Mouse (Mus musculus) megakaryocyte, embryonic 14.5 days (primary cell): ENCODE results near the gene Mpzl3. TPM values are rescaled to one million over a fixed set of nuclear protein-coding genes. Genes with fewer than 3 reads are reported as not detected.

Experiments used
- H3K27me3 ChIP-seq: replicated peaks from 2 replicates; pipeline ENCODE3; 2012; ENCODE audit warnings: inconsistent platforms
- H3K36me3 ChIP-seq: replicated peaks from 2 replicates; pipeline ENCODE3; 2012; ENCODE audit warnings: low read length, inconsistent platforms, mixed read lengths
- H3K4me1 ChIP-seq: 2 replicates; pipeline ENCODE4 v1.6.1; 2012; ENCODE audit warnings: inconsistent platforms
- H3K4me3 ChIP-seq: replicated peaks from 2 replicates; pipeline ENCODE3; 2012; ENCODE audit warnings: moderate library complexity, mild to moderate bottlenecking, inconsistent platforms
- H3K9me3 ChIP-seq: 2 replicates; pipeline ENCODE4 v1.6.1; 2012; ENCODE audit warnings: inconsistent platforms
- FLI1 ChIP-seq: IDR thresholded peaks from 2 replicates; pipeline ENCODE4 v1.6.1; 2012; ENCODE audit warnings: low read length, inconsistent platforms, mixed read lengths
- GATA1 ChIP-seq: IDR thresholded peaks from 3 replicates; pipeline ENCODE4 v1.6.1; 2012; ENCODE audit warnings: mixed read lengths, low read length, inconsistent platforms, borderline replicate concordance
- polyA plus RNA-seq: library from polyadenylated mRNA; stranded (reverse); fragments of >175 nt; gene quantifications from 2 replicates; pipeline ENCODE4 v1.2.3, GENCODE M21; 2012; ENCODE audit warnings: low replicate concordance; ENCODE audit not compliant: insufficient read depth

Mpzl3 gene
- polyA plus RNA-seq, 1 experiment, result not detected

DNA sequence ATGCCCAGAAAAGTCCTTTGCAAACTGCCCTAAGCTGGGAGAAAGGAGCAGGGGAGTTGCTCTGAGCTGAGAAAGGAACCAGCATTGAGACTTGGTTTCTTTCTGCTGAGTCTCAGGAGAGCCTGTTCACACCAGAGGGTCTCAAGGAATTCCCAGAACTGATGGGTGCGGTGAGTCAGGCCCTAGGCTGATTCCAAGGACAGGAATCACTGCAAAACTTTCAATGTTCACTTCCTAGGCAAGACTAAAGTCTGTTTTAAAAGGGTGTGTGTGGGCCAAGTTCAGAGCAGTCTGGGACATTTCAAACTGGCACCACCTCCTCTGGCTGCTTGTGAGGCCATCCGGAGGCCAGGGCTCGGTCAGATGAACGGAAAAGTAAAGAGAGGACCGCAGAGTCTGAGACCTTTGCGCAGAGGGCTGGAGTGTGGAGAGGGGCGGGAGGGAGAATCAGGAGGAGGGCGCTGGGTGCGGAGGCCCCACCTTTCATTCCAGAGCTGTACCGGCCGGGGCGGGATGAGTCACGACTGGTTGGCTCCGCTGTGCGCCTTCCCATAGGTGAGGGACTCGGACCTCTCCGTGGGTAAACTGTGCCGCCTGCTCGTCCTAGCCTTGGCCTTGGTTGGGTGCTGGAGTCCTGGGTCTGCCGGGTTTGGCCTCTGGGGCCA, 12.8 kb upstream of the Mpzl3 start:
- H3K27me3 ChIP-seq, result peaks cover 83% of the 10 kb centered on the region
- H3K9me3 ChIP-seq, result no peaks in the 10 kb centered on the region
- no peak for TF ChIP-seq FLI1
- no peak for TF ChIP-seq GATA1
- no peaks in the 10 kb centered on the region for H3K36me3 ChIP-seq
- no peak overlapping the region for H3K4me3 ChIP-seq
- peaks cover 17% of the 10 kb centered on the region for H3K4me1 ChIP-seq

- Histone ChIP-seq H3K4me3 (no peak overlapping the region), H3K9me3 (no peaks in the 10 kb centered on the region), H3K27me3 (peaks cover 81% of the 10 kb centered on the region), H3K4me1 (peaks cover 17% of the 10 kb centered on the region), H3K36me3 (no peaks in the 10 kb centered on the region)
- TF ChIP-seq GATA1 (no peak), FLI1 (no peak)
These were observed 12.0 kb upstream of the Mpzl3 start for GRCm38 (mm10) chr9:45042947-45043346.

DNA sequence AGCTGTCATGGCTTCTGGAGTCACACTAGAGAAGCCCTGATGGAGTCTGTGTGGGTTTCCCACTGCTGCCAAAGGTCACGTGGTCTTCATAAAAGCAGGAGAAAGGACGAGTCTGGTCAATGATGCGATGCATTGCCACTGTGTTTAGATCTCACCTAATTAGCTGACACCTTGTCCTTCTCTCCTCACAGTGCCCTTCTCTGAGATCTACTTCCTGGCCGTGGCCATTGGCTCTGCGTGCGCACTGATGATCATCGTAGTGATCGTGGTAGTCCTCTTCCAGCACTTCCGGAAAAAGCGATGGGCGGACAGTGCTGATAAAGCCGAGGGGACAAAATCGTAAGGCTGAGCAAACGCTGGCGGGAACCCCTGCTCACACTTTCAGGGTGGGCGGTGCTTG, 8.0 kb upstream of the Mpzl3 start:
- Histone ChIP-seq H3K4me3 (peak overlapping the region; percentile 9), H3K36me3 (no peaks in the 10 kb centered on the region)
- TF ChIP-seq GATA1 (no peak), FLI1 (no peak)

GRCm38 (mm10) chr9:45048511-45048910, 6.5 kb upstream of the Mpzl3 start:
- Histone ChIP-seq H3K9me3 (no peaks in the 10 kb centered on the region), H3K36me3 (no peaks in the 10 kb centered on the region), H3K27me3 (peaks cover 44% of the 10 kb centered on the region), H3K4me1 (no peaks in the 10 kb centered on the region), H3K4me3 (peak overlapping the region; percentile 65)
- no peak for TF ChIP-seq GATA1
- TF ChIP-seq FLI1, result no peak

More for the DNA sequence above, 8.0 kb upstream of the Mpzl3 start:
- Histone ChIP-seq H3K9me3 (no peaks in the 10 kb centered on the region), H3K27me3 (peaks cover 51% of the 10 kb centered on the region), H3K4me1 (peaks cover 11% of the 10 kb centered on the region)

- no peaks in the 10 kb centered on the region for H3K9me3 ChIP-seq
- no peaks in the 10 kb centered on the region for H3K4me1 ChIP-seq
- H3K36me3 ChIP-seq, result no peaks in the 10 kb centered on the region
- H3K4me3 ChIP-seq, result no peak overlapping the region
- TF ChIP-seq FLI1, result no peak
- no peak for TF ChIP-seq GATA1
- peaks cover 44% of the 10 kb centered on the region for H3K27me3 ChIP-seq
These were observed 5.3 kb upstream of the Mpzl3 start for GRCm38 (mm10) chr9:45049731-45050130.

GRCm38 (mm10) chr9:45050301-45050700, 4.7 kb upstream of the Mpzl3 start:
- peaks cover 5% of the 10 kb centered on the region; the same call in 1 of the 2 replicates for H3K9me3 ChIP-seq
- no peak overlapping the region for H3K4me3 ChIP-seq
- peaks cover 44% of the 10 kb centered on the region for H3K27me3 ChIP-seq
- H3K36me3 ChIP-seq, result no peaks in the 10 kb centered on the region
- peaks cover 5% of the 10 kb centered on the region for H3K4me1 ChIP-seq
- TF ChIP-seq FLI1 (no peak), GATA1 (no peak)

DNA sequence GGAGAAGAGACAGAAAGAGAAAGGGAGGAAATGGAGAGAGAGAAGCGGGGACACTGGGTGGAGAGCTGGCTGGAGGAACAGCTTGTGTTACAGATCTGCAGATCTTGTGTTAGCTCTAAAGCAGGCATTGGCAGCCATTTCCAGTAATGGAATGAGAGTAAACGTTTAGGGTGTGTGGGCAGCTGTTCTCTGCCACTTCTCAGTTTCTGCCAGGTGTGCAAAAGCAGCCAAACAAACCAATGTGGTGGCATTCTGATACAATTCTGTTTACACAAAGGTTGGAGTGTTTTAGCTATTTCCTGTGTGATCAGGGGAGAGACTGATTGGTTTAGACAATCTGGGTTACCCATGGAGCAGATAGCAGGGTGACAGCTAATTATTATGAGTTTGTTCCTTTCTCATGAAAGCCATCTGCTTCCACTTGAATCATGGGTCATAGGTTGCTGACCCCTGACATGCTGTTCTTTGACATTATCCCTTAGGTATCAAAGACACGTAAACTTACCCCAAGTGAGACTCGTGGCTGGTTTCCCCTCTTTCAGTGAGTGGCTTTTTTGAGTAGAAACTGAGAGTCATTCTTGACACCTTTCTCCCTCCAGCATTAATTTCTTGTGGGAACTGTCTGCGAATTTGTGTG, 3.4 kb downstream of the Mpzl3 start:
- Histone ChIP-seq H3K4me1 (peaks cover 7% of the 10 kb centered on the region), H3K4me3 (no peak overlapping the region), H3K36me3 (no peaks in the 10 kb centered on the region), H3K27me3 (peaks cover 75% of the 10 kb centered on the region), H3K9me3 (peaks cover 6% of the 10 kb centered on the region; the same call in 1 of the 2 replicates)
- TF ChIP-seq GATA1 (no peak), FLI1 (no peak)

- Histone ChIP-seq H3K36me3 (no peaks in the 10 kb centered on the region), H3K27me3 (peaks cover 64% of the 10 kb centered on the region), H3K4me1 (peaks cover 4% of the 10 kb centered on the region), H3K4me3 (no peak overlapping the region), H3K9me3 (peaks cover 3% of the 10 kb centered on the region; the same call in 1 of the 2 replicates)
- TF ChIP-seq GATA1 (no peak), FLI1 (no peak)
These were observed 5.2 kb downstream of the Mpzl3 start for GRCm38 (mm10) chr9:45060151-45060550.

DNA sequence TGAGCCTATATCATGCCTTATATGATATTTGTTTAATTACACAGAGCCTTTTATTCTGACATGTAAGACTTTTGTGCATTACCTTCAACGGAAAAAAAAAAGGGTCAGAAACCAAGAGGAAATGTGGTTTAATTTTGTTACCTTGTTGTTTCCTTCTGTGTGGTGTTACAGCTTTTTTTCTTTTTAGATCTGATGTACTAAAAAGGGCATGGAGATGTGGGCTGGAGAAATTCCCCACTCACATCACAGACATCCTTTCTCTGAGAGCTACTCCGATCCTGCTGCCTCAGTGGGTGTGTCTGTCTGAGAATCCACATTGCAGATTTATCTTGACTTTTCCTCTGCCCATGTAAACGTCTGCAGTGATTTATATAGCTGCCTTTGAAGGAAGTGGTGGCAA, 7.7 kb downstream of the Mpzl3 start:
- Histone ChIP-seq H3K36me3 (no peaks in the 10 kb centered on the region), H3K4me1 (no peaks in the 10 kb centered on the region), H3K9me3 (no peaks in the 10 kb centered on the region), H3K27me3 (peaks cover 46% of the 10 kb centered on the region), H3K4me3 (no peak overlapping the region)
- TF ChIP-seq FLI1 (no peak), GATA1 (no peak)

- Histone ChIP-seq H3K36me3 (no peaks in the 10 kb centered on the region), H3K27me3 (peaks cover 36% of the 10 kb centered on the region), H3K4me1 (no peaks in the 10 kb centered on the region), H3K9me3 (no peaks in the 10 kb centered on the region), H3K4me3 (no peak overlapping the region)
- no peak for TF ChIP-seq GATA1
- TF ChIP-seq FLI1, result no peak
These were observed 9.4 kb downstream of the Mpzl3 start for GRCm38 (mm10) chr9:45064421-45064820.
